Mouse (Mus musculus): Measurements from ENCODE around the gene Klk12.

Klk12 gene

DNA sequence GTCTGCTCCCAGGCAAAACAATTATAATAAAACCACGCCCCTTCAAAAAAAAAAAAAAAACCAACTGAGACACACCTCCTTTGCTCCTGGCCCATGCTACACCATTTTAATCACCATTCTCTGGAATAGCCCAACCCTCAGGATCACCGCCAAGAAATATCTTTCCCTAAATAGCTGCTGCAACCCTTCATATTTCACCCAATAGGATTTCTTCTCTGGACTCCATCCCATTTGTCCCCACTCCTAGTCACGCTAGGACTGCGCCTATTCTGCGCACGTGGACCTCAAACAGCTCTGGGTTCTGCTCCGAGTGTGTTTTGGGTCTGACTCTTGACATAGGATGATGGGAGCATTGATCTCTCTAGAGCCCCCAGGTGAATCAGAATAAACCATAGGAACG lies 27.7 kb downstream of the Klk12 start:
- no peak for DNase-seq (ENCODE audit: low spot score)

DNA sequence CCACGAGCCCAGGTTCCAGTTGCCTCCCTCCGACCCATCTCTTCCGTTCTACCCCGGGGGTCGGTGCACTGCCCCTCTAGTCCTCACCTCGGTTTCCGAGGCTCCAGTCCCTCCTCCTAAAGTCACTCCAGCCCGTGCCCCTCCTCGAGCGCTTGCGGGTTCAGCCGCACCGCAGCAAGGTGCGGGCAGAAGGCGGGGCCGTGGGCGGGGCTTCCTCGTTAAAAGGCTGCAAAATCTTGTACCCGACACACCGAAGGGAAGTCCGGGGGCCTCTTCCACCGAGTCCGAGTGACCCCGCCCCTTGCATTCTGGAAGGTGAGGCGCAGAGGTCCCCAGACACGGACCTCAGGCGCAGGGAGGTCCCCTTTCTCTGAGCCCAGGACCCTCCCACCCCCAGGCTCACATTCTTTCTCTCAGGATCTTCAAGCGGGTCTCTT lies 28.7 kb downstream of the Klk12 start, which contains the start of gene Klk8:
Gene Klk8 (plus strand): TSS at position 245 of the 437 bp plus-strand sequence.
- DNase-seq (ENCODE audit: low spot score) = peak; percentile 28

DNA sequence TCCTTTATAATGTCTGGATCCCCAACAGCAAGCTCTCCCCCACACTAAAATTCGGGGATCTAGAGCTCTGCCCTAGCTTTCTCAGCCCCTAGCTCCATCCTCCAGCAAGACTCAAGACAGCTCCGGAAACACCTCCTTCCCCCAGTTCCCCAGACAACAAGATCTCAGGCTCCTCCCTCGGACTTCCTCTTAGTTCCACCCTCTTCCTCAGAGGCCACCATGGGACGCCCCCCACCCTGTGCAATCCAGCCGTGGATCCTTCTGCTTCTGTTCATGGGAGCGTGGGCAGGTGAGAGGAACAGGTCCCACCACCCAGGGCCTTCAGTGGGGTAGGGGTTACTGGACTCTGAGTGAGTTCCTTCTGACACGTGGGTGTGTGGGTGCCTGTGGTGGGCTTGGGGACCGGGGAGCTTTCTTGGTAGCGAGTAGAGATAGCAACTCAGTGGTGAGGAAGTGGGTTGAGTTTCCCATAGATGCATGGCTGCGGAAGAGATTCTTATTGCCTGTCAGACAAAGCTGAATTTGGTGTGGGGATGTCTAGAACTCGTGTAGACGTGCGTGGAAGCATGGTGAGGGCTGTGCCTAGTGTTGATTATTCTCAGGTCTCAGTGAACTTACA lies 29.3 kb downstream of the Klk12 start:
- DNase-seq (ENCODE audit: low spot score) = no peak

DNA sequence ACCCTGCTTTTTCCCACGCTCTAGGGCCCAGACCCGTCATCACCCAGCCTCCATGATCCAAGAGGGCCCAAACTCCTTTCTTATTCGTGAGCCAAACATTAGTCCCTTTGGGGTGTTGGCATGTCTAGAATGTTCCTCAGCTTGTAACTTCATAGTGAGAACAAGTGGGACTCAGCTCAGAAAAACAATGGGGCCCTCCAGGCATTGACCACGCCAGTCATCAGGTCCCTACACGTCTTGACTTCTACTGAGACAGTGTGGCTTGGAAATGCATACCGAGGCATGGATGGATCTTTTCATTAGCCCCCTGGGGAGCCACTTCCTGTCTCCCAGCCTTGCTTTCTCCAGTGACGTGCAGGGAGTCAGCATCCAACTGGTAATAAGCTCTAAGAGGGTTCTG lies 31.2 kb downstream of the Klk12 start:
- DNase-seq (ENCODE audit: low spot score) = no peak

DNA sequence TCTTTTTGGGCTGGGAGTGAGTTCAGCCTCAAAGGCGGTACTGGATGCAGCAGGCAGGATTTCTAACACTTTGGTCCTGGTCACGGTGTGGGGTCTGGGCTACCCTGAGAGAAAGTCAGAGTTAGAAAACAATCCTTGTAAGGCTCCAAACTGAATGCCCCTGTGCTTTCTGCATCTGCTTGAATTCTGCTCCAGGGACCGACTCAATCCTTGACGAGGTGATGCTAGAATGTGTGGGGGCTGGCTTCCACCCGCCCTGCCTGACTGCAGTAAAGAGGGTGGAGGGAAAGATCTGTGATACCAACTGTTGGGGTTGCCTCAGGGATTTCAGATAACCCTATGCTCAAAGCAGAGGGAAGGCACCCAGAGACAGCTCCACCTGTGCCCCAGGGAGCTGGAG lies 42.3 kb downstream of the Klk12 start, which contains the start of gene Klk7:
Gene Klk7 (plus strand): TSS at position 301 of the 400 bp plus-strand sequence.
- DNase-seq (ENCODE audit: low spot score) = no peak

DNA sequence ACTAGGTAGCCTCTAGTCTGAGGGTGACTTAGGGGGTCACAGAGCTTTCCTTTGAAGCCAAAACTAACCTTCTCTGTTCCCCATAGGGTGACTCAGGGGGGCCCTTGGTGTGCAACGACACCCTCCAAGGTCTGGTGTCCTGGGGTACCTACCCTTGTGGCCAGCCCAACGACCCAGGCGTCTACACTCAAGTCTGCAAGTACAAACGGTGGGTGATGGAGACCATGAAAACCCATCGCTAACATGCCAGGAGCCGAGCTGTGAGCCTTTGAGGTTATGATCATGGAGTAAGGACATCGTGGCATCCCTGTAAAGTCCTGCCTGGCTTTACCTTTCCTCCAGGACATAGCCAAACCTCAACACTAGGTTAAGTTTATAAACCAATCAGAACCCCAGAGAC lies 46.5 kb downstream of the Klk12 start:
- DNase-seq (ENCODE audit: low spot score) = no peak

DNA sequence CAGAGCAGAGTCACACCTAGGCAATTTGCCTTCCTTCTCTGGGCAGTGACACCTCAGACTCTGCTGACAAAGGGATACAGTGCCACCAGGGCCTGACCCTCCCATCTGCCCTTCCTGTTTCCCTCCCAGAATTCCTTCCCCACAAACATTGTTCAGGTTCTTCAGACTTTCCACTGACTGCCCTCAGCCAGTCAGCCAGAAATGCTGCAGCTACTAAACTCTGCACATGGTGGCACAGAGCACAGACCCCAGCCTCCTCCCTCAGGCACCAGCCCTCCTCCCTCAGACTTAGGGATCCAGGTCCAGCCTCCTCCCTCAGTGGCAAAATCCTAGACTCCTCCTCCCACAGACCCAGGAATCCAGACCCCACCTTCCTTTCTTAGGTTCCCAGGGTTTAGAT lies 48.0 kb downstream of the Klk12 start:
- no peak for DNase-seq (ENCODE audit: low spot score)

DNA sequence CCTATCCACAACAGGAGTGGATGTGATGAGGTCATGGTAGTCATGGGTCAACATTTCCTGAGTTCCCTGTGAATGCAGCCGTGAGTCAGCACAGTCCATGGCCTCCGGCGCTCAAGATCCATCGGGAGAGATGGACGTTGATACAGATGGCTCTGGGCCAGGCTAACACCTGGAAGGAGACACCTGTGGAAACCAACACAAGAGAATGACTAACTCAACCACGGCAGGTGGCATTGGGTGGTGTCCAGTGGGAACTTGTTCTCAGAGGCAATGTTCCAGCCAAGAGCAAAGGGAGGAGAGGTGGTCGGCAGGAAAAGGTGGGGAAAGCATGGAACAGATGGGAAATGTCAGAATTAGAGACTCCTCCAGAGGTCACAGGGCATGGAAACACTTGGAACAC lies 52.9 kb downstream of the Klk12 start:
- no peak for DNase-seq (ENCODE audit: low spot score)
